Mouse (Mus musculus) fibroblast of lung, adult 2 months (primary cell): ENCODE data around the gene Trappc10.

Experiments used
- DNase-seq: peaks from one replicate; pipeline ENCODE4 v3.0.0-alpha.2; 2011; ENCODE audit warnings: low read depth

Gene Trappc10

GRCm38 (mm10) chr10:78159906-78160305, 84.5 kb downstream of the Trappc10 start:
- DNase-seq = peak; percentile 74

GRCm38 (mm10) chr10:78159252-78159878, 85.1 kb downstream of the Trappc10 start:
- no peak for DNase-seq

GRCm38 (mm10) chr10:78158041-78158440, 86.4 kb downstream of the Trappc10 start:
- DNase-seq = no peak

- DNase-seq = no peak
These were observed 87.5 kb downstream of the Trappc10 start for GRCm38 (mm10) chr10:78156926-78157325.

GRCm38 (mm10) chr10:78148834-78149766, 95.3 kb downstream of the Trappc10 start:
- DNase-seq = no peak

- DNase-seq = no peak
These were observed 96.5 kb downstream of the Trappc10 start for GRCm38 (mm10) chr10:78147908-78148441.

- DNase-seq = no peak
These were observed 100.5 kb downstream of the Trappc10 start for GRCm38 (mm10) chr10:78143727-78144505.

GRCm38 (mm10) chr10:78140843-78141242, 103.6 kb downstream of the Trappc10 start:
- DNase-seq = no peak

- DNase-seq = no peak
These were observed 104.2 kb downstream of the Trappc10 start for GRCm38 (mm10) chr10:78140251-78140600.

- DNase-seq = no peak
These were observed 104.7 kb downstream of the Trappc10 start for GRCm38 (mm10) chr10:78139572-78140250.

- no peak for DNase-seq
These were observed 105.5 kb downstream of the Trappc10 start for GRCm38 (mm10) chr10:78138812-78139523.

GRCm38 (mm10) chr10:78137191-78137590, 107.2 kb downstream of the Trappc10 start:
- DNase-seq = no peak
